Mouse (Mus musculus): ENCODE measurements around the gene Ccdc122.

The Ccdc122 gene

GRCm38 (mm10) chr14:77147635-77148034 is 111.1 kb downstream of the Ccdc122 start:
- TF ChIP-seq CTCF (conservative IDR thresholded peaks at IDR 0.05; ENCODE audit: low read length) (no peak), POU5F1 (IDR thresholded peaks at IDR 0.05; ENCODE audit: borderline replicate concordance, low read length) (no peak), NANOG (IDR thresholded peaks at IDR 0.05; ENCODE audit: borderline replicate concordance, low read length) (no peak)
- peaks cover 9% of the 10 kb centered on the region for H3K9me3 ChIP-seq (ENCODE audit: low read length)
- H3K4me3 ChIP-seq (replicated peaks; ENCODE audit: low read length), result no peak overlapping the region
- H3K27me3 ChIP-seq (ENCODE audit: insufficient read depth, low read length), result 0 out of 2 replicates have a peak, but pooled peaks cover 2% of the 10 kb centered on the region
- peaks cover 8% of the 10 kb centered on the region; the same call in 1 of the 2 replicates for H3K4me1 ChIP-seq (replicated peaks; ENCODE audit: low read depth, low read length)
- H3K36me3 ChIP-seq (ENCODE audit: insufficient read depth, low read length), result no peaks in the 10 kb centered on the region

- Histone ChIP-seq H3K4me3 (replicated peaks; ENCODE audit: low read length) (no peak overlapping the region), H3K9me3 (ENCODE audit: low read length) (peaks cover 9% of the 10 kb centered on the region), H3K36me3 (ENCODE audit: insufficient read depth, low read length) (no peaks in the 10 kb centered on the region), H3K27me3 (ENCODE audit: insufficient read depth, low read length) (peaks cover 15% of the 10 kb centered on the region), H3K4me1 (replicated peaks; ENCODE audit: low read depth, low read length) (peaks cover 8% of the 10 kb centered on the region; the same call in 1 of the 2 replicates)
- TF ChIP-seq POU5F1 (IDR thresholded peaks at IDR 0.05; ENCODE audit: borderline replicate concordance, low read length) (no peak), CTCF (conservative IDR thresholded peaks at IDR 0.05; ENCODE audit: low read length) (no peak), NANOG (IDR thresholded peaks at IDR 0.05; ENCODE audit: borderline replicate concordance, low read length) (no peak)
These were observed 114.0 kb downstream of the Ccdc122 start for GRCm38 (mm10) chr14:77150556-77150955.

DNA sequence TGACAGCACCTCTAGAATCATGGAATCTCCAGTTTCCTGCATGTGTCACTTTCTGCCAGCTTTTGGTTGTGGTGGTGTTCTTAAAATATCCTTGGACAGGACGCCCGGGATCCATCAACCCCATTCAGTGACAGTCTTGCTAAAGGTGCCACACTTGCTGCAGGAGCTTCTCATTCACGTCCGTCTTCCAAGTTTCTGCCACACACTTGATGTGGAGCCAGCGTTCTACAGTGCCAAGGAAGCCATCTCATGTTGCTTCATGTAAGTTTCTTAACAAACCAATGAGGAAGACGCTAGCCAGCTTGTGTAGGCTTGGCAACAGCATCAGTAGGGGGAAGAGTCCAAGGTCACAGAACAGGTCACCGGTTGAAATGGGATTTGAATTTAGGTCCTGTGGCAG is 114.9 kb downstream of the Ccdc122 start:
- Histone ChIP-seq H3K9me3 (ENCODE audit: low read length) (peaks cover 9% of the 10 kb centered on the region), H3K36me3 (ENCODE audit: insufficient read depth, low read length) (no peaks in the 10 kb centered on the region), H3K4me1 (replicated peaks; ENCODE audit: low read depth, low read length) (peaks cover 14% of the 10 kb centered on the region; the same call in 1 of the 2 replicates), H3K27me3 (ENCODE audit: insufficient read depth, low read length) (peaks cover 24% of the 10 kb centered on the region), H3K4me3 (replicated peaks; ENCODE audit: low read length) (no peak overlapping the region)
- no peak for TF ChIP-seq NANOG (IDR thresholded peaks at IDR 0.05; ENCODE audit: borderline replicate concordance, low read length)
- TF ChIP-seq CTCF (conservative IDR thresholded peaks at IDR 0.05; ENCODE audit: low read length), result no peak
- no peak for TF ChIP-seq POU5F1 (IDR thresholded peaks at IDR 0.05; ENCODE audit: borderline replicate concordance, low read length)

GRCm38 (mm10) chr14:77156222-77156910 is 119.8 kb downstream of the Ccdc122 start, which contains the start of gene Enox1:
Gene Enox1, plus strand, starts transcription at chr14:77156763.
- TF ChIP-seq POU5F1 (IDR thresholded peaks at IDR 0.05; ENCODE audit: borderline replicate concordance, low read length) (no peak), CTCF (conservative IDR thresholded peaks at IDR 0.05; ENCODE audit: low read length) (no peak), NANOG (IDR thresholded peaks at IDR 0.05; ENCODE audit: borderline replicate concordance, low read length) (no peak)
- Histone ChIP-seq H3K4me3 (replicated peaks; ENCODE audit: low read length) (peak within 1 kb of the TSS; percentile 94), H3K27me3 (ENCODE audit: insufficient read depth, low read length) (peaks cover 58% of the 10 kb centered on the region)

DNA sequence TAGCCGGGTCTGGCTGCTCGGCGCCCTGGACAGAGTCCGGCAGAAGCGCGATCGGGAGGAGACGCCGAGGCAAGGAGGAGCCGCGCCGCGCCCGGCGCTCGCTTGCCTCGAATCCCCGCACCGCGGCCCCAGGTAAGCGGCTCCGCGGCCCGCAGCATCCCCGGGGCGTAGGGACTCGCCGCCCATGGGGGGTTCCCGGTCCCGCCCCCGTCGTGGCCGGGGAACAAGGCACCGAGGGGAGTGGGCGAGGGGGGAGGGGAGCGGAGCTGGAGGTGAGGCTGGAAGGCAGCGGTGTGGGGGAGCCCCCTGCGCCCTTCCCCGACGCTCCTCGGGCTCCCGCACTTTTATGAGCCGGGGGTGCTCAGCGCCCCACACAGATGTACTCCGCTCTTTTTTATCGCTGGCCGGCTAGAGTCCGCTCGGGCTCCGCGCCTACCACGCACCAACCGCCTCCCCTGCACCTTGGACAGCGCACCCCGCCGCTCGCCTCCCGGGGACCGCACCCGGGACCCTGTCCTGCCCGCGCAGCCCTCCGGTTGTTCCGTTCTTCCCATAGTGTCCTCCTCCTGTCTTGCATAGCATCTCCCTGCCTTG is 120.4 kb downstream of the Ccdc122 start:
- Histone ChIP-seq H3K4me3 (replicated peaks; ENCODE audit: low read length) (peak overlapping the region; percentile 94), H3K9me3 (ENCODE audit: low read length) (no peaks in the 10 kb centered on the region), H3K27me3 (ENCODE audit: insufficient read depth, low read length) (peaks cover 56% of the 10 kb centered on the region), H3K4me1 (replicated peaks; ENCODE audit: low read depth, low read length) (peaks cover 6% of the 10 kb centered on the region), H3K36me3 (ENCODE audit: insufficient read depth, low read length) (no peaks in the 10 kb centered on the region)
- TF ChIP-seq CTCF (conservative IDR thresholded peaks at IDR 0.05; ENCODE audit: low read length) (no peak), POU5F1 (IDR thresholded peaks at IDR 0.05; ENCODE audit: borderline replicate concordance, low read length) (no peak), NANOG (IDR thresholded peaks at IDR 0.05; ENCODE audit: borderline replicate concordance, low read length) (no peak)

More at GRCm38 (mm10) chr14:77156222-77156910, 119.8 kb downstream of the Ccdc122 start, which contains the start of gene Enox1:
- Histone ChIP-seq H3K4me1 (replicated peaks; ENCODE audit: low read depth, low read length) (peaks cover 6% of the 10 kb centered on the region), H3K36me3 (ENCODE audit: insufficient read depth, low read length) (no peaks in the 10 kb centered on the region), H3K9me3 (ENCODE audit: low read length) (no peaks in the 10 kb centered on the region)

- TF ChIP-seq NANOG (IDR thresholded peaks at IDR 0.05; ENCODE audit: borderline replicate concordance, low read length) (no peak), POU5F1 (IDR thresholded peaks at IDR 0.05; ENCODE audit: borderline replicate concordance, low read length) (no peak), CTCF (conservative IDR thresholded peaks at IDR 0.05; ENCODE audit: low read length) (no peak)
- H3K4me3 ChIP-seq (replicated peaks; ENCODE audit: low read length), result peak overlapping the region; percentile 94
- H3K27me3 ChIP-seq (ENCODE audit: insufficient read depth, low read length), result peaks cover 57% of the 10 kb centered on the region
- no peaks in the 10 kb centered on the region for H3K36me3 ChIP-seq (ENCODE audit: insufficient read depth, low read length)
- H3K4me1 ChIP-seq (replicated peaks; ENCODE audit: low read depth, low read length), result peaks cover 6% of the 10 kb centered on the region
- no peaks in the 10 kb centered on the region for H3K9me3 ChIP-seq (ENCODE audit: low read length)
These were observed 120.9 kb downstream of the Ccdc122 start for GRCm38 (mm10) chr14:77157505-77157911.

- H3K9me3 ChIP-seq (ENCODE audit: low read length), result no peaks in the 10 kb centered on the region
- H3K4me3 ChIP-seq (replicated peaks; ENCODE audit: low read length), result no peak overlapping the region
- H3K36me3 ChIP-seq (ENCODE audit: insufficient read depth, low read length), result no peaks in the 10 kb centered on the region
- H3K4me1 ChIP-seq (replicated peaks; ENCODE audit: low read depth, low read length), result peaks cover 6% of the 10 kb centered on the region
- H3K27me3 ChIP-seq (ENCODE audit: insufficient read depth, low read length), result peaks cover 58% of the 10 kb centered on the region
- TF ChIP-seq NANOG (IDR thresholded peaks at IDR 0.05; ENCODE audit: borderline replicate concordance, low read length), result no peak
- TF ChIP-seq CTCF (conservative IDR thresholded peaks at IDR 0.05; ENCODE audit: low read length), result no peak
- TF ChIP-seq POU5F1 (IDR thresholded peaks at IDR 0.05; ENCODE audit: borderline replicate concordance, low read length), result no peak
These were observed 122.8 kb downstream of the Ccdc122 start for GRCm38 (mm10) chr14:77159397-77159796.
